Mouse (Mus musculus): ENCODE data around the gene Psors1c2. TPM values are rescaled to one million over a fixed set of nuclear protein-coding genes. Genes with fewer than 3 reads are reported as not detected.
"Not testable (repeated sequence)": the region's sequence is repeated elsewhere in the genome, so short reads cannot be mapped to it uniquely, and the experiment has no call there.

The Psors1c2 gene
- polyA plus RNA-seq, 1 experiment from 2014 or later: 0.61 TPM

GRCm38 (mm10) chr17:35503849-35504248, 29.2 kb upstream of the Psors1c2 start:
- no peak for DNase-seq
- Histone ChIP-seq H3K4me1 (ENCODE audit: control insufficient read depth, insufficient read depth, low read length) (no peaks in the 10 kb centered on the region), H3K4me2 (ENCODE audit: low read length) (no peak overlapping the region), H3K36me3 (ENCODE audit: control insufficient read depth, insufficient read depth, low read length) (no peaks in the 10 kb centered on the region), H3K4me3 (replicated peaks; ENCODE audit: low read depth, low read length) (no peak overlapping the region), H3K9ac (replicated peaks; ENCODE audit: low read length) (no peak overlapping the region), H3K9me3 (ENCODE audit: control insufficient read depth, low read length) (no peaks in the 10 kb centered on the region), H3K27me3 (ENCODE audit: control insufficient read depth, insufficient read depth, low read length) (peaks cover 22% of the 10 kb centered on the region), H3K27ac (replicated peaks; ENCODE audit: low read depth, low read length) (no peak overlapping the region)
- no peak for ATAC-seq (ENCODE audit: low FRiP score, low TSS enrichment)
- 16% methylated on average over 5 of the region's 5 CpGs for WGBS

- H3K27me3 ChIP-seq (ENCODE audit: control insufficient read depth, insufficient read depth, low read length): peaks cover 22% of the 10 kb centered on the region
- WGBS: 15% methylated on average over 8 of the region's 8 CpGs
- H3K4me1 ChIP-seq (ENCODE audit: control insufficient read depth, insufficient read depth, low read length): no peaks in the 10 kb centered on the region
- H3K4me3 ChIP-seq (replicated peaks; ENCODE audit: low read depth, low read length): no peak overlapping the region
- no peaks in the 10 kb centered on the region for H3K9me3 ChIP-seq (ENCODE audit: control insufficient read depth, low read length)
- H3K36me3 ChIP-seq (ENCODE audit: control insufficient read depth, insufficient read depth, low read length): no peaks in the 10 kb centered on the region
- no peak for ATAC-seq (ENCODE audit: low FRiP score, low TSS enrichment)
- no peak overlapping the region for H3K4me2 ChIP-seq (ENCODE audit: low read length)
- no peak overlapping the region for H3K9ac ChIP-seq (replicated peaks; ENCODE audit: low read length)
- no peak overlapping the region for H3K27ac ChIP-seq (replicated peaks; ENCODE audit: low read depth, low read length)
- DNase-seq: no peak
Observed at GRCm38 (mm10) chr17:35504628-35505481, 28.1 kb upstream of the Psors1c2 start.

GRCm38 (mm10) chr17:35505776-35506175, 27.2 kb upstream of the Psors1c2 start, which contains the start of gene Pou5f1:
Gene Pou5f1, plus strand, starts transcription at chr17:35506018.
- H3K4me1 ChIP-seq (ENCODE audit: control insufficient read depth, insufficient read depth, low read length): no peaks in the 10 kb centered on the region
- no peak within 1 kb of the TSS for H3K9ac ChIP-seq (replicated peaks; ENCODE audit: low read length)
- H3K4me2 ChIP-seq (ENCODE audit: low read length): no peak within 1 kb of the TSS
- peaks cover 22% of the 10 kb centered on the region for H3K27me3 ChIP-seq (ENCODE audit: control insufficient read depth, insufficient read depth, low read length)
- no peaks in the 10 kb centered on the region for H3K36me3 ChIP-seq (ENCODE audit: control insufficient read depth, insufficient read depth, low read length)
- 29% methylated on average over 13 of the region's 13 CpGs for WGBS
- H3K9me3 ChIP-seq (ENCODE audit: control insufficient read depth, low read length): no peaks in the 10 kb centered on the region
- no peak for ATAC-seq (ENCODE audit: low FRiP score, low TSS enrichment)
- DNase-seq: no peak
- no peak within 1 kb of the TSS for H3K4me3 ChIP-seq (replicated peaks; ENCODE audit: low read depth, low read length)
- H3K27ac ChIP-seq (replicated peaks; ENCODE audit: low read depth, low read length): no peak within 1 kb of the TSS

- DNase-seq: no peak
- no peaks in the 10 kb centered on the region for H3K9me3 ChIP-seq (ENCODE audit: control insufficient read depth, low read length)
Observed at GRCm38 (mm10) chr17:35506881-35507280, 26.1 kb upstream of the Psors1c2 start.

GRCm38 (mm10) chr17:35507556-35508260, 25.3 kb upstream of the Psors1c2 start:
- no peak overlapping the region for H3K9ac ChIP-seq (replicated peaks; ENCODE audit: low read length)
- H3K27me3 ChIP-seq (ENCODE audit: control insufficient read depth, insufficient read depth, low read length): peaks cover 22% of the 10 kb centered on the region
- no peaks in the 10 kb centered on the region for H3K36me3 ChIP-seq (ENCODE audit: control insufficient read depth, insufficient read depth, low read length)
- ATAC-seq (ENCODE audit: low FRiP score, low TSS enrichment) (no peak), DNase-seq (no peak)
- 28% methylated on average over 13 of the region's 13 CpGs for WGBS
- H3K9me3 ChIP-seq (ENCODE audit: control insufficient read depth, low read length): no peaks in the 10 kb centered on the region
- no peak overlapping the region for H3K4me3 ChIP-seq (replicated peaks; ENCODE audit: low read depth, low read length)
- H3K27ac ChIP-seq (replicated peaks; ENCODE audit: low read depth, low read length): no peak overlapping the region
- no peak overlapping the region for H3K4me2 ChIP-seq (ENCODE audit: low read length)
- H3K4me1 ChIP-seq (ENCODE audit: control insufficient read depth, insufficient read depth, low read length): no peaks in the 10 kb centered on the region

More at GRCm38 (mm10) chr17:35506881-35507280, 26.1 kb upstream of the Psors1c2 start:
- WGBS: 10% methylated on average over 10 of the region's 10 CpGs
- Histone ChIP-seq H3K9ac (replicated peaks; ENCODE audit: low read length) (no peak overlapping the region), H3K4me1 (ENCODE audit: control insufficient read depth, insufficient read depth, low read length) (no peaks in the 10 kb centered on the region), H3K27ac (replicated peaks; ENCODE audit: low read depth, low read length) (no peak overlapping the region), H3K36me3 (ENCODE audit: control insufficient read depth, insufficient read depth, low read length) (no peaks in the 10 kb centered on the region), H3K4me3 (replicated peaks; ENCODE audit: low read depth, low read length) (no peak overlapping the region), H3K4me2 (ENCODE audit: low read length) (no peak overlapping the region), H3K27me3 (ENCODE audit: control insufficient read depth, insufficient read depth, low read length) (peaks cover 22% of the 10 kb centered on the region)
- no peak for ATAC-seq (ENCODE audit: low FRiP score, low TSS enrichment)

- peaks cover 22% of the 10 kb centered on the region for H3K27me3 ChIP-seq (ENCODE audit: control insufficient read depth, insufficient read depth, low read length)
- H3K9me3 ChIP-seq (ENCODE audit: control insufficient read depth, low read length); H3K27ac ChIP-seq (replicated peaks; ENCODE audit: low read depth, low read length); H3K4me2 ChIP-seq (ENCODE audit: low read length); DNase-seq; H3K4me3 ChIP-seq (replicated peaks; ENCODE audit: low read depth, low read length); H3K4me1 ChIP-seq (ENCODE audit: control insufficient read depth, insufficient read depth, low read length); H3K36me3 ChIP-seq (ENCODE audit: control insufficient read depth, insufficient read depth, low read length); H3K9ac ChIP-seq (replicated peaks; ENCODE audit: low read length); ATAC-seq (ENCODE audit: low FRiP score, low TSS enrichment): not testable (repeated sequence)
- 52% methylated on average over 4 of the region's 5 CpGs for WGBS
Observed at GRCm38 (mm10) chr17:35508279-35508678, 24.7 kb upstream of the Psors1c2 start.

GRCm38 (mm10) chr17:35509284-35509683, 23.7 kb upstream of the Psors1c2 start:
- no peak overlapping the region for H3K4me2 ChIP-seq (ENCODE audit: low read length)
- peaks cover 22% of the 10 kb centered on the region for H3K27me3 ChIP-seq (ENCODE audit: control insufficient read depth, insufficient read depth, low read length)
- peak; percentile 60 for DNase-seq
- no peak overlapping the region for H3K27ac ChIP-seq (replicated peaks; ENCODE audit: low read depth, low read length)
- H3K36me3 ChIP-seq (ENCODE audit: control insufficient read depth, insufficient read depth, low read length): no peaks in the 10 kb centered on the region
- no peak overlapping the region for H3K9ac ChIP-seq (replicated peaks; ENCODE audit: low read length)
- H3K9me3 ChIP-seq (ENCODE audit: control insufficient read depth, low read length): no peaks in the 10 kb centered on the region
- no peaks in the 10 kb centered on the region for H3K4me1 ChIP-seq (ENCODE audit: control insufficient read depth, insufficient read depth, low read length)
- no peak overlapping the region for H3K4me3 ChIP-seq (replicated peaks; ENCODE audit: low read depth, low read length)
- ATAC-seq (ENCODE audit: low FRiP score, low TSS enrichment): no peak
- WGBS: 34% methylated on average over 8 of the region's 8 CpGs

GRCm38 (mm10) chr17:35512916-35513626, 19.9 kb upstream of the Psors1c2 start:
- H3K27ac ChIP-seq (replicated peaks; ENCODE audit: low read depth, low read length): no peak overlapping the region
- peak; percentile 48 for DNase-seq
- no peak overlapping the region for H3K9ac ChIP-seq (replicated peaks; ENCODE audit: low read length)
- H3K4me2 ChIP-seq (ENCODE audit: low read length): no peak overlapping the region
- H3K27me3 ChIP-seq (ENCODE audit: control insufficient read depth, insufficient read depth, low read length): peaks cover 2% of the 10 kb centered on the region
- WGBS: 96% methylated on average over 7 of the region's 7 CpGs
- no peaks in the 10 kb centered on the region for H3K36me3 ChIP-seq (ENCODE audit: control insufficient read depth, insufficient read depth, low read length)
- no peak overlapping the region for H3K4me3 ChIP-seq (replicated peaks; ENCODE audit: low read depth, low read length)
- no peak for ATAC-seq (ENCODE audit: low FRiP score, low TSS enrichment)
- H3K4me1 ChIP-seq (ENCODE audit: control insufficient read depth, insufficient read depth, low read length): peaks cover 14% of the 10 kb centered on the region
- H3K9me3 ChIP-seq (ENCODE audit: control insufficient read depth, low read length): no peaks in the 10 kb centered on the region

Measured in midbrain, embryonic 14.5 days (tissue).